10 mouse cellular contexts compared by ENCODE assay signal in genomic region chr4:130168280-130169183, GRCm38 (mm10). TPM values are rescaled to one million over a fixed set of nuclear protein-coding genes. Genes with fewer than 3 reads are reported as not detected.
DNase-seq lines count a peak whose midpoint lies in the region; ATAC-seq and TF ChIP-seq lines count a peak whose summit lies in the region.
"Had no signal": no experiment of that assay in that cellular context is flagged by ENCODE, and none has a peak within 500 bp of the region (broad histone marks: within the 10 kb centered on the region; RNA-seq: fewer than 3 reads in every experiment).

No protein-coding gene starts in this region.

- H3K9me3 ChIP-seq in E14TG2a.4 (ENCODE audit: low read length) = no peaks in the 10 kb centered on the region
- no peaks in the 10 kb centered on the region for H3K9me3 ChIP-seq in hindbrain, embryonic 15.5 days

- TF ChIP-seq CTCF in E14TG2a.4 (conservative IDR thresholded peaks at IDR 0.05; ENCODE audit: low read length) = no peak
- TF ChIP-seq CTCF in liver, adult 2 months (IDR thresholded peaks at IDR 0.05; ENCODE audit: low read depth, low read length) = no peak

- H3K4me2 ChIP-seq in hindbrain, embryonic 15.5 days = peak overlapping the region; percentile 32

- peak; percentile 77 for DNase-seq in NIH3T3 (ENCODE audit: low read depth)
- DNase-seq in gastrocnemius, postnatal 25 days = peak; percentile 76
- no peak for DNase-seq in liver, adult 2 months (ENCODE audit: extremely low read depth, low read depth, low spot score)
- DNase-seq in neural tube, embryonic 10.5 days (ENCODE audit: extremely low spot score, low spot score) = peak; percentile 40
- no peak for DNase-seq in natural killer cell, adult 2 months (ENCODE audit: low spot score in 2 of 2)

- no peak for TF ChIP-seq POLR2A in liver, adult 2 months (IDR thresholded peaks at IDR 0.05; ENCODE audit: extremely low read depth, insufficient read depth, low read length)

- peaks cover 74% of the 10 kb centered on the region for H3K4me1 ChIP-seq in E14TG2a.4 (replicated peaks; ENCODE audit: low read depth, low read length)
- H3K4me1 ChIP-seq in hindbrain, embryonic 15.5 days (replicated peaks) = peaks cover 12% of the 10 kb centered on the region
- H3K4me1 ChIP-seq in liver, adult 2 months (ENCODE audit: control insufficient read depth, insufficient read depth, low read length) = peaks cover 11% of the 10 kb centered on the region; the same call in 1 of the 2 replicates

- H3K27me3 ChIP-seq in E14TG2a.4 (ENCODE audit: insufficient read depth, low read length) = peaks cover 86% of the 10 kb centered on the region
- H3K27me3 ChIP-seq in hindbrain, embryonic 15.5 days = peaks cover 24% of the 10 kb centered on the region
- H3K27me3 ChIP-seq in liver, adult 2 months (ENCODE audit: control insufficient read depth, insufficient read depth, low read length) = no peaks in the 10 kb centered on the region

- 27% methylated on average over 16 of the region's 16 CpGs for WGBS in hindbrain, embryonic 15.5 days
- 37% methylated on average over 16 of the region's 16 CpGs for WGBS in liver, adult 2 months

- H3K36me3 ChIP-seq in E14TG2a.4 (ENCODE audit: insufficient read depth, low read length) = no peaks in the 10 kb centered on the region
- no peaks in the 10 kb centered on the region for H3K36me3 ChIP-seq in hindbrain, embryonic 15.5 days
- H3K36me3 ChIP-seq in liver, adult 2 months (ENCODE audit: control insufficient read depth, insufficient read depth, low read length) = no peaks in the 10 kb centered on the region

- H3K9ac ChIP-seq in hindbrain, embryonic 15.5 days = no peak overlapping the region
- H3K9ac ChIP-seq in liver, adult 2 months (ENCODE audit: low read depth, low read length) = peak overlapping the region; percentile 29; the same call in 1 of the 2 replicates

- no peaks in the 10 kb centered on the region for H3K79me2 ChIP-seq in liver, adult 2 months (ENCODE audit: control insufficient read depth, insufficient read depth, low read length)

- no peak overlapping the region for H3K27ac ChIP-seq in hindbrain, embryonic 15.5 days (replicated peaks)
- peak overlapping the region; percentile 60 for H3K27ac ChIP-seq in liver, adult 2 months (replicated peaks; ENCODE audit: insufficient read depth, low read depth, low read length)
- H3K27ac ChIP-seq: macrophage had no signal

- H3K4me3 ChIP-seq in E14TG2a.4 (replicated peaks; ENCODE audit: low read length) = 0 out of 2 replicates have a peak overlapping the region, but pooled peaks have one; percentile 4
- no peak overlapping the region for H3K4me3 ChIP-seq in hindbrain, embryonic 15.5 days
- no peak overlapping the region for H3K4me3 ChIP-seq in liver, adult 2 months (ENCODE audit: insufficient read depth, low read depth, low read length)

- 0 out of 2 replicates have a peak, but pooled peaks have one; percentile 20 for ATAC-seq in hindbrain, embryonic 15.5 days (ENCODE audit: low FRiP score, low read depth)
- no peak for ATAC-seq in monocyte, adult 5-6 weeks (replicated peaks; ENCODE audit: insufficient number of reproducible peaks, low FRiP score, low TSS enrichment, poor library complexity, severe bottlenecking)

RNA-seq across cellular contexts. Expression of gene Tinagl1, which starts 6.4 kb away (rescaled TPM):
- 10 to 100 TPM; 23.7 to 31.5 TPM for total RNA-seq in gastrocnemius, postnatal 25 days (2021)
- polyA plus RNA-seq in hindbrain, embryonic 15.5 days (2015; fragmentation: Nextera tagmentation; extraction: Ambion mirVana) = 8.2 TPM in 2 replicates
- total RNA-seq in liver, adult 2 months (2014; rRNA removed) = 13.3 and 21.4 TPM in 2 replicates
- 30.5 and 35.3 TPM in 2 replicates for polyA plus RNA-seq in liver, adult 2 months (2012; rRNA removed)
- not detected in 3 replicates for total RNA-seq in monocyte, adult 5-6 weeks (2017)
- polyA plus RNA-seq: macrophage had no signal

RNA-seq across cellular contexts. Expression of gene Hcrtr1, which starts 29.4 kb away (rescaled TPM):
- not detected for total RNA-seq in gastrocnemius, postnatal 25 days (2021)
- 3.4 and 5.1 TPM in 2 replicates for polyA plus RNA-seq in hindbrain, embryonic 15.5 days (2015; fragmentation: Nextera tagmentation; extraction: Ambion mirVana)
- total RNA-seq in liver, adult 2 months (2014; rRNA removed) = not detected in 2 replicates
- 0.04 TPM in 1 of 2 replicates, not detected in the other for polyA plus RNA-seq in liver, adult 2 months (2012; rRNA removed)
- total RNA-seq in monocyte, adult 5-6 weeks (2017) = not detected in 3 replicates
- polyA plus RNA-seq: macrophage had no signal

RNA-seq across cellular contexts. Expression of gene Gm853, which starts 53.7 kb away (rescaled TPM):
- not detected for total RNA-seq in gastrocnemius, postnatal 25 days (2021)
- 1.1 and 1.3 TPM in 2 replicates for polyA plus RNA-seq in hindbrain, embryonic 15.5 days (2015; fragmentation: Nextera tagmentation; extraction: Ambion mirVana)
- not detected in 2 replicates for total RNA-seq in liver, adult 2 months (2014; rRNA removed)
- not detected in 2 replicates for polyA plus RNA-seq in liver, adult 2 months (2012; rRNA removed)
- not detected in 3 replicates for total RNA-seq in monocyte, adult 5-6 weeks (2017)
- polyA plus RNA-seq: cortical plate, adult 2 months; macrophage had no signal

Comparison
In these comparisons a context has a peak if more than half of its experiments do, and no peak if none do; other contexts are left out.
1. DNase-seq: peak in NIH3T3 (single experiment), gastrocnemius, postnatal 25 days (single experiment) and neural tube, embryonic 10.5 days (single experiment); none in liver, adult 2 months (single experiment) and natural killer cell, adult 2 months (0 of 2).
2. RNA of gene Tinagl1, which starts 6.4 kb away (total RNA-seq): 23.7 to 31.5 TPM in gastrocnemius, postnatal 25 days and 13.3 to 21.4 TPM in liver, adult 2 months; not detected in monocyte, adult 5-6 weeks; every median in the first group is over 10 times any median in the second.